ENCODE assay signal across 9 mouse cellular contexts in genomic region chr4:141870666-141871332, GRCm38 (mm10). TPM values are rescaled to one million over a fixed set of nuclear protein-coding genes. Genes with fewer than 3 reads are reported as not detected.
DNase-seq lines count a peak whose midpoint lies in the region; ATAC-seq and TF ChIP-seq lines count a peak whose summit lies in the region.
"Had no signal": no experiment of that assay in that cellular context is flagged by ENCODE, and none has a peak within 500 bp of the region (broad histone marks: within the 10 kb centered on the region; RNA-seq: fewer than 3 reads in every experiment).

No protein-coding gene starts in this region.

- H3K36me3 ChIP-seq in hindbrain, embryonic 16.5 days (ENCODE audit: control insufficient read depth, insufficient read depth, low read length), result no peaks in the 10 kb centered on the region
- peaks cover 13% of the 10 kb centered on the region; the same call in 1 of the 2 replicates for H3K36me3 ChIP-seq in hindbrain, embryonic 10.5 days

- no peak for TF ChIP-seq POLR2A in bone marrow, adult 2 months (IDR thresholded peaks at IDR 0.05; ENCODE audit: borderline replicate concordance, control insufficient read depth, low read depth, low read length)

- H3K27ac ChIP-seq in hindbrain, embryonic 16.5 days (ENCODE audit: low read depth, low read length), result no peak overlapping the region; the same call in 1 of the 2 replicates
- H3K27ac ChIP-seq in hindbrain, embryonic 10.5 days, result no peak overlapping the region
- peak overlapping the region; percentile 24 for H3K27ac ChIP-seq in bone marrow, adult 2 months (ENCODE audit: control insufficient read depth, insufficient read depth, low read depth, low read length, poor library complexity)

- no peak overlapping the region for H3K4me3 ChIP-seq in hindbrain, embryonic 16.5 days (ENCODE audit: low read length)
- no peak overlapping the region for H3K4me3 ChIP-seq in hindbrain, embryonic 10.5 days
- H3K4me3 ChIP-seq in bone marrow, adult 2 months (replicated peaks; ENCODE audit: control insufficient read depth, low read depth, low read length), result no peak overlapping the region

- no peak for ATAC-seq in hindbrain, embryonic 16.5 days
- ATAC-seq: Patski had no signal

- peak overlapping the region; percentile 97; the same call in 1 of the 2 replicates for H3K4me2 ChIP-seq in hindbrain, embryonic 16.5 days (ENCODE audit: low read length)

- no peak for DNase-seq in hindbrain, embryonic 10.5 days (ENCODE audit: low spot score)
- DNase-seq in cerebellum, postnatal 14 days, result peak; percentile 78 to 80
- DNase-seq in lung, adult 18-20 months, result peak; percentile 86 to 88
- no peak for DNase-seq in ovary, postnatal 36 days (ENCODE audit: low spot score)
- DNase-seq in spleen, postnatal 14 days (ENCODE audit: low spot score in 2 of 2), result no peak
- DNase-seq in layer of hippocampus, postnatal 25 days (ENCODE audit: extremely low spot score in 1 of 2, low spot score in 1 of 2), result no peak

- 56% methylated on average over 11 of the region's 11 CpGs for WGBS in hindbrain, embryonic 16.5 days
- 80% methylated on average over 11 of the region's 11 CpGs for WGBS in hindbrain, embryonic 10.5 days
- 56% methylated on average over 11 of the region's 11 CpGs for WGBS in bone marrow, adult 2 months

- H3K27me3 ChIP-seq in hindbrain, embryonic 16.5 days (replicated peaks; ENCODE audit: control insufficient read depth, insufficient read depth, low read length), result no peaks in the 10 kb centered on the region
- peaks cover 19% of the 10 kb centered on the region; the same call in 1 of the 2 replicates for H3K27me3 ChIP-seq in hindbrain, embryonic 10.5 days (ENCODE audit: insufficient read depth, poor library complexity, severe bottlenecking)
- H3K27me3 ChIP-seq: Patski had no signal

- peaks cover 63% of the 10 kb centered on the region for H3K4me1 ChIP-seq in hindbrain, embryonic 16.5 days (ENCODE audit: control insufficient read depth, insufficient read depth, low read depth, low read length)
- H3K4me1 ChIP-seq in hindbrain, embryonic 10.5 days (replicated peaks), result peaks cover 70% of the 10 kb centered on the region
- peaks cover 4% of the 10 kb centered on the region for H3K4me1 ChIP-seq in bone marrow, adult 2 months (ENCODE audit: control insufficient read depth, insufficient read depth, low read length)

- H3K9me3 ChIP-seq in hindbrain, embryonic 16.5 days (ENCODE audit: control insufficient read depth, low read length), result no peaks in the 10 kb centered on the region
- no peaks in the 10 kb centered on the region for H3K9me3 ChIP-seq in hindbrain, embryonic 10.5 days

- peak overlapping the region; percentile 11; the same call in 1 of the 2 replicates for H3K9ac ChIP-seq in hindbrain, embryonic 16.5 days (ENCODE audit: low read depth, low read length)

- TF ChIP-seq CTCF in bone marrow, adult 2 months (IDR thresholded peaks at IDR 0.05; ENCODE audit: control insufficient read depth, insufficient read depth, low read length), result no peak

RNA-seq across cellular contexts. Expression of gene Efhd2, which starts 3.9 kb away (rescaled TPM):
- 77.6 and 78.6 TPM in 2 replicates for polyA plus RNA-seq in hindbrain, embryonic 16.5 days (2015; fragmentation: Nextera tagmentation; extraction: Ambion mirVana)
- 51.4 and 61.3 TPM in 2 replicates for polyA plus RNA-seq in hindbrain, embryonic 10.5 days (2016; fragmentation: Nextera tagmentation; extraction: Ambion mirVana)
- polyA plus RNA-seq in bone marrow, adult 2 months (2011; ENCODE audit: insufficient read depth, insufficient read length, low replicate concordance, missing spikeins), result 15.9 and 23.8 TPM in 2 replicates
- total RNA-seq in layer of hippocampus, postnatal 25 days (2021), result 100 to 1,000 TPM; 125 to 131 TPM

RNA-seq across cellular contexts. Expression of gene Ctrc, which starts 24.6 kb away (rescaled TPM):
- polyA plus RNA-seq in hindbrain, embryonic 16.5 days (2015; fragmentation: Nextera tagmentation; extraction: Ambion mirVana), result not detected in 2 replicates
- not detected in 2 replicates for polyA plus RNA-seq in hindbrain, embryonic 10.5 days (2016; fragmentation: Nextera tagmentation; extraction: Ambion mirVana)
- not detected in 2 replicates for polyA plus RNA-seq in bone marrow, adult 2 months (2011; ENCODE audit: insufficient read depth, insufficient read length, low replicate concordance, missing spikeins)
- not detected for total RNA-seq in layer of hippocampus, postnatal 25 days (2021)
- polyA plus RNA-seq: Patski had no signal

RNA-seq across cellular contexts. Expression of gene Cela2a, which starts 44.8 kb away (rescaled TPM):
- not detected in 2 replicates for polyA plus RNA-seq in hindbrain, embryonic 16.5 days (2015; fragmentation: Nextera tagmentation; extraction: Ambion mirVana)
- not detected in 2 replicates for polyA plus RNA-seq in hindbrain, embryonic 10.5 days (2016; fragmentation: Nextera tagmentation; extraction: Ambion mirVana)
- polyA plus RNA-seq in bone marrow, adult 2 months (2011; ENCODE audit: insufficient read depth, insufficient read length, low replicate concordance, missing spikeins), result not detected in 2 replicates
- not detected for total RNA-seq in layer of hippocampus, postnatal 25 days (2021)
- polyA plus RNA-seq: Patski had no signal

Comparison
In these comparisons a context has a peak if more than half of its experiments do, and no peak if none do; other contexts are left out.
1. DNase-seq: peak in cerebellum, postnatal 14 days (2 of 2) and lung, adult 18-20 months (2 of 2); none in hindbrain, embryonic 10.5 days (single experiment), ovary, postnatal 36 days (single experiment), spleen, postnatal 14 days (0 of 2) and layer of hippocampus, postnatal 25 days (0 of 2).